Mouse (Mus musculus) mouse trophoblast stem cell (cell line): Measurements from ENCODE around the gene Nubp1.

Experiments
- in situ Hi-C, 2 experiments: fragments of 300-500 bp; cut with MseI, MboI; formaldehyde crosslinking; loops; 2 replicates in 1 of 2; 3 replicates in 1 of 2; pipeline ENCODE4 v1.15.1; 2025

Gene Nubp1

DNA sequence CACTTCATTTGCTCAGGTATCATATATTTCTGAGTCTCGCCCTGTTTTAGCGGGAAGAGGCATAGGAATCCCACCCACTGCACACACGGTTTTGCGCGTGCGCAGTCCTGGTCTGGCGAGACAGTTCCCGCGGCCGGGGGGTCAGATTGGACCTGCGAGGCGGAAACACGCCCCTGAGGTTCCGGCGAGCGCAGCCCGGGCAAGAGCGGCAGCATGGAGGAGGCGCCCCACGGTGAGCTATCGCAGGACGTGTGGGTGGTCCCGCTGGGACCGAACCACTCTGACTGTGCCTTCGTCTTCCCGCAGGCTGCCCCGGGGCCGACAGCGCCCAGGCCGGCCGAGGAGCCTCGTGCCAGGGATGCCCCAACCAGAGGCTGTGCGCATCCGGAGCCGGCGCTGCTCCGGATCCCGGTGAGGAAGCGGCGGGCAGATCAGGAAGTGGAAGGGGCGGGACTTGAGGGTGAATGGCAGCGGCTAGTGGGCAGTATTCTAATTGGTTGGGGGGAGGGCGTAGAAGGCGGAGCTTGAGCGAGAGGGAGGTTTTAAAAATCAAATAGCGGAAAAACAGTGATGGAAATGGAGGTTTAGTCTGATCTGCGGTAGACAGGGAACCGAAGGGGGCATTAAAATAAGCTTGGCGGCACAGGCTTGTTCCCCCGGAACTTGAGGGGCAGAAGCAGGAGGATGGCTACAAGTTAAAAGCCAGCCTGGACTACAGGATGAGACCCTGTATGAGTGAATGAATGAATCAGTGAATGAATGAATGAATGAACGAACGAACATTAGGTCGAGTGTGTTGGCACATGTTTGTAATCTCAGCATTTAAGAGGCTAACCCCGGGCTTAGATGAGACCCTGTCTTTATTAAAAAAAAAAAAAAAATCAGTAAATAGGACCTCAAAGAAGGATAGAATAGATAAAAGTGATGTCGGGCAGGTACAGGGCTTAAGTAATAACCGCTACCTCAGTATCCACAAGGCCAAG is at the start of gene Nubp1:
Gene Nubp1 (plus strand): TSS at position 185 of the 983 bp plus-strand sequence.
- in situ Hi-C loops = no loop called here

- in situ Hi-C loops = no loop called here
These were observed 48.7 kb upstream of the Nubp1 start for GRCm38 (mm10) chr16:10363061-10363460.

DNA sequence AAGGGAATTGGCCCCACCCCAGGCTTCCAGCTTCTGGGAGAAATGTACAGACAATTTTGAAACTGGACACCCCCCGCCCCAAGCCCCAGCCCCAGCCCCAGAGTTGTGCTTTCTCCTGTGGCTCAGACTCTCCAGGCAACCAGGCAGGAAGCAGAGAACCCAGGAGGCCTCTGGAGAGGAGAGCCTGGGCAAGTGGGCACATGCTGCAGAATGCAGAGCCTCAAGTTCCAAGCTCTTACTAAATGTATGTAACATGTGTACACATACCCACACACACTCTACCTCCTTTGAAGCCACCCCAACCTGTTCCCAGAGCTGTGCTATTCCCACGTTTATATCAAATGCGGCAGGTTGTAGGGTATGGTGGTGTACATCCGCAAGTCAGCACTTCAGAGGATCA is 46.0 kb upstream of the Nubp1 start:
- in situ Hi-C loops = no loop called here

- in situ Hi-C loops = no loop called here
These were observed 45.2 kb upstream of the Nubp1 start for GRCm38 (mm10) chr16:10366240-10367217.

GRCm38 (mm10) chr16:10369468-10369934 is 42.2 kb upstream of the Nubp1 start:
- in situ Hi-C loops = no loop called here

- in situ Hi-C loops = no loop called here
These were observed 41.8 kb upstream of the Nubp1 start for GRCm38 (mm10) chr16:10369996-10370395.

DNA sequence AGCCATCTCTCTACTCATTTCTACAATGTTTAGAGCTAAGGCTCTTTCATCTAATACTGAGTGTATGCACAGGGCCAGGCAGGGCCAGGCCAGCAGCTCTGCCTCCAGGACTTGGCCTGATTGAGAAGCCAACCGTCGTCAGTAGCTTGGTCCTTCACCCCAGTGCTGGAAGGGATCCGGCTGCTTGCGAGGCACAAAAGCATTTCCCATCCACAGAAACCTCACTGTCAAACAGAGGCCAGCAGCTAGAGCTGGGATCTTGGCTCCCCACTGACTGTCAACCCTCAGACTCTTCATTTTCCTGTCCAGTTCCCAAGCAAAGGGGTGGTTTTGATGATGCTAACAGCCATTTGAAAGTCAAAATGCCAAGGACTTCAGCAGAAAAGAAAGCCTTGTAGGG is 39.4 kb upstream of the Nubp1 start:
- in situ Hi-C loops = no loop called here

DNA sequence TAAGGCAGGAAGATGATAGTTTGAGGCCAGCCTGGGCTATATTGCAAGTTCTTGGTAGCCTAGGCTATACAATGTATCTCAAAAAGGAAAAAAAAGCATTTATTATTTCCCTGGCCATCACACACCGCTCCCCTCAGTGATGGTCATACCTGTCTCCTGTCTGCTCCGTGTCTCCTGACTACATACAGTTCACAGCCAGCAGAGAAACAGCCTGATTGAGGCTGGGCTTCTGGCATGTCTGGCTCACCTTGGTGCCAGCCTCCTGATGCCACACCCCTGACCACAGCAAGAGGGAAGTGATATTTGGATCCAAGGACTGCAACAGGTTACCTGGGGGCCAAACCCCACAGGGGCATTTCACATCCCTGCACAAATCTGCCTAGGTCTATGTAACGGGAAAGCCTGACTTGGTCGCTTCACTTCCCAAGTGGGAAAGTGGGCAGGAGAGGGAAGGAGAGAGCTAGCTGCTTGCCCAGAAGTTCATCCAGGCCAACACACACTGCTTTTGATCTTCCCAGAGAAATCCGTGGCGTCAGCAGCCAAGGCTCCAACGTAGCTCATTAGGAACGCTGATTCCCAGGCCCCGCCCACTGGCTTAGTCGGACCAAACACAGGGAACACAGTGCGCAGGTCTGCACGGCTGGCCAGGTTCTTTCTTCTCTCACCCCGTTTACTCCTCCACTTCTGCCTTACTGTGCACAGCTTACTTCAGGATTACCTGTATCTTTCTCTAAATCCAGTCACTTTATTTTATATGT is 37.3 kb upstream of the Nubp1 start:
- in situ Hi-C loops = loop anchor here in 1 of 2 experiments (25.0 kb wide), 1 partner anchor 287 kb away; no protein-coding TSS in a partner anchor

DNA sequence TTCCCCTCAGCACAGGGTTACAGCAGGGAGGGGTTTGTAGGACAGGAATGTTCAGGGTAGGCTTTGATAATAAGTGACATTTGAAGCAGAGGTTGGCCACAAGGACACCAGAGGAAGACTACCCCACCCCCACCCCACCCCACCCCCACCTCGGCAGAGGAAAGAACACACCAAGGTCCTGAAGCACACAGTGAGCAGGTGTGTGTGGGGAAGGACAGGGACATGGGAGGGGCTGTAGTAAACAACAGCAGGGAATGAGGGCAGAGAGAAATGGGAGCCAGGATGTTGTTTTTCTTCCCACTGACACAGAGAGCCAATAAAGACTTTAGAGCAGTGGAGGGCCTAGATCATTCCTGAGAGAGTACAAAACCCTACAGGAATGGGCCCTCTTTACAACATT is 34.5 kb upstream of the Nubp1 start:
- in situ Hi-C loops = loop anchor here in 1 of 2 experiments (25.0 kb wide), 1 partner anchor 290 kb away; no protein-coding TSS in a partner anchor

GRCm38 (mm10) chr16:10379531-10379930 is 32.2 kb upstream of the Nubp1 start:
- in situ Hi-C loops = loop anchor here in 1 of 2 experiments (25.0 kb wide), 1 partner anchor 292 kb away; no protein-coding TSS in a partner anchor

DNA sequence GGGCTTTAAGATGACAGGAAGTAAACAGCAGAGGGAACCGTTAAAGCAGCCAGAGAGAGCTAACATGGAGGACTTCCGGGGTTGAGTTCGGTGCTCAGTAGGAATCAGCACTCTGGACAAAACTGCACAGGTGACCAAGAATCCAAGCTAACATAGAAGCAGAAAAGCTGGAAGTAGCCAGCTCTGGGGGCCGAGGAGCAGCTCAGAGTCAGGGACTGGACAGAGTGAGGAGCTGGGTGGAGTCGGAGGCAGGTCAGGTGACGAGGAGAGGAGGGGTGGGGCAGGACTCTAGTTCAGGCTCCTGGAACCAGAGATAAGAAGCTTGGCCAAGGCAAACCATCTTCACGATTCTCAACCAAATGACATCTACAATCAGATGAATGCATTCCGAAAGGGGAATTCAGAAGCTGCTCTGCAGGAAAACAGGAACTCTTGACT is 27.7 kb upstream of the Nubp1 start:
- in situ Hi-C loops = loop anchor here in 1 of 2 experiments (25.0 kb wide), 1 partner anchor 297 kb away; no protein-coding TSS in a partner anchor

- in situ Hi-C loops = loop anchor here in 1 of 2 experiments (25.0 kb wide), 1 partner anchor 297 kb away; no protein-coding TSS in a partner anchor
These were observed 27.2 kb upstream of the Nubp1 start for GRCm38 (mm10) chr16:10384544-10384943.

DNA sequence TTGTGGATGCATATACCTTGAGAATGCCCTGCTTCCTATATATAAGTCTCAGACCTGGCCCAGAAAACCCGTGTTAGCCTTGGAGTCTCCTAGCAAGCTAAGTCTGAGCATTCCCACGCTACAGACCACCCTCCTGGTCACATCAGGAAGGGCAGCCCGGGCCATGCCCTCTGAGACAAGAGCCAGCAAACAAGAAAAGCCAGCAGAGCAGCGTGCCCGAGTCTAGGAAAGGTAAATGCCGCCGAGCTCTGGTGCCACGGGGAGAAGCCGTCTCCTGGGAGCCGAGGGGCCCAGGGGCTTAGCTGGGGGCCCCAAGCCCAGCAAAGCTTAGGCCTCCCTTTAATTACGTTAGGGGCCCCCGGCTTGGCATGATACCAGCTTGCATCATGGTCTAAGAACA is 26.5 kb upstream of the Nubp1 start:
- in situ Hi-C loops = loop anchor here in 1 of 2 experiments (25.0 kb wide), 1 partner anchor 298 kb away; no protein-coding TSS in a partner anchor

DNA sequence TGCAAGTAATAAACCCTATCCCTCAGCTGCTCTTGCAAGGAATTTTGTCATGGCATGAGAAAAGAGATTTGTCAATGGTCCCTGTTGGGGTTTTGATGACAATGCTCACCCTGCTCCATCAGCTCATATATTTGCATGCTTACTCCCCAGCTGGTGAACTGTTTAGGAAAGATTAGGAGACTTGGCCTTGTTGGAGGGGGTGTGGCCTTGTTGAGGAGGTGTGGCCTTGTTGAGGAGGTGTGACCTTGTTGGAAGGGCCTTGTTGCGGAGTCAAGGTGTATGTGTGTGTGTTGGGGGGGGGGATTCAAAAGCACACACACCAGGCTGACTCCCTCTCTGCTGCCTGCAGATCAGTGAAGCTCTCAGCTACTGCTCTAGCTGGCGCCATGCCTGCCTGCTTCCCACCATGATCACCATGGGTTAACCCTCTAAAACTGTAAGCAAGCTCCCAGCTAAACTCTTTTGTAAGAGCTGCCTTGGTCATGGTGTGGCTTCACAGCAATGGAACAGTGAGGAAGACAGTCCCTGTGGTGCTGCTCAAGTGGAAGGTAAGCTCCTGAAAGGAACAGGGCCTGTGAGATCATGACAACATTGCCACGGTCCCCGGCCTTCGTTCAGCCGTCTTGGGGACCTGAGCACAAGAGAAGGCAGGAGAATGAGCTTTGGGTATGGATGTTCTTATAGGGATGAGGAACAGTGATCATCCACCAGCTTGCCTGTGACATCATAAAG is 22.9 kb upstream of the Nubp1 start:
- in situ Hi-C loops = loop anchor here in 1 of 2 experiments (25.0 kb wide), 1 partner anchor 301 kb away; no protein-coding TSS in a partner anchor

- in situ Hi-C loops = loop anchor here (10.0 to 25.0 kb wide), 2 partner anchors 305 to 308 kb away; no protein-coding TSS in a partner anchor
These were observed 19.2 kb upstream of the Nubp1 start for GRCm38 (mm10) chr16:10392587-10392986.

- in situ Hi-C loops = loop anchor here (5.0 to 25.0 kb wide), 3 partner anchors 113 to 310 kb away; no protein-coding TSS in a partner anchor
These were observed 16.8 kb upstream of the Nubp1 start, which contains the start of gene Tekt5 for GRCm38 (mm10) chr16:10394699-10395540. TSS of gene Tekt5 (minus strand) at chr16:10395490.

DNA sequence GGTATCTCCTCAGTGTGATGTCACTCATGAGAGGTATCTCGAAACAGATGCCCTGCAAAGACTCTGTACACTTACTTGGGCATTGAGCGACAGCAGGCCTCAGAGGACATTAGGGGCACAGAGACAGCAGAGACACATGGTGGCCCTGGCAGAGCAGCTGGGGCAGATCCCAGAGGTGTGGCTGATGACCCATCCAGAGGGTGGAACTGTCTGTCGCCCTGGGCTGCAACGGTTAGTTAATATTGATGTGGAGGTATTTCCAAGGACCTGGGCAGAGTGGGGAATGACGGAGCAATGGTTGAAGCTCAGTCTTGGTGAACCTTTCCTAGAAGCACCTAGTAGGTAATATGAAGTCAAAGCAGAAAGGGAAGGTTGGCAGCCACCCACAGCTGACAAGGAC is 13.0 kb upstream of the Nubp1 start:
- in situ Hi-C loops = loop anchor here (5.0 to 25.0 kb wide), 3 partner anchors 116 to 314 kb away; no protein-coding TSS in a partner anchor

GRCm38 (mm10) chr16:10399160-10399559 is 12.6 kb upstream of the Nubp1 start:
- in situ Hi-C loops = loop anchor here (5.0 to 25.0 kb wide), 3 partner anchors 117 to 314 kb away; no protein-coding TSS in a partner anchor
